Mouse (Mus musculus) stomach, embryonic 15.5 days (tissue): Measurements from ENCODE around the gene Tma7. TPM values are rescaled to one million over a fixed set of nuclear protein-coding genes. Genes with fewer than 3 reads are reported as not detected.

Source experiments
- ATAC-seq: fragments of 200-750 bp; cut with Nextera tagmentation; 2 replicates; pipeline ENCODE4 v1.8.0; 2017; ENCODE audit warnings: low read depth, moderate number of reproducible peaks, moderate TSS enrichment; ENCODE audit not compliant: insufficient read depth, low FRiP score
- H3K27ac ChIP-seq: fragments of 300-500 bp; sonication (generic); 2 replicates; pipeline ENCODE4 v1.5.1; 2015; ENCODE audit warnings: mild to moderate bottlenecking, inconsistent platforms
- H3K27me3 ChIP-seq: fragments of 300-500 bp; sonication (generic); replicated peaks from 2 replicates; pipeline ENCODE4 v1.6.1; 2015; ENCODE audit warnings: inconsistent platforms
- H3K36me3 ChIP-seq: fragments of 300-500 bp; sonication (generic); 2 replicates; pipeline ENCODE4 v1.6.1; 2015; ENCODE audit warnings: inconsistent platforms
- H3K4me1 ChIP-seq: fragments of 300-500 bp; sonication (generic); 2 replicates; pipeline ENCODE4 v1.6.1; 2015; ENCODE audit warnings: inconsistent platforms
- H3K4me2 ChIP-seq: fragments of 300-500 bp; sonication (generic); 2 replicates; pipeline ENCODE4 v1.6.1; 2015; ENCODE audit warnings: mild to moderate bottlenecking, inconsistent platforms
- H3K4me3 ChIP-seq: fragments of 300-500 bp; sonication (generic); replicated peaks from 2 replicates; pipeline ENCODE4 v1.5.1; 2015; ENCODE audit warnings: inconsistent platforms
- H3K9ac ChIP-seq: fragments of 300-500 bp; sonication (generic); 2 replicates; pipeline ENCODE4 v1.6.1; 2015; ENCODE audit warnings: inconsistent platforms
- H3K9me3 ChIP-seq: fragments of 300-500 bp; sonication (generic); 2 replicates; pipeline ENCODE4 v1.6.1; 2016; ENCODE audit warnings: inconsistent platforms
- WGBS: fragments of 180-500 bp; shearing (Covaris S2); methylation state at CpG from one replicate; pipeline ENCODE4 v1.1.7; 2015; 5-methylcytosine and 5-hydroxymethylcytosine counted together
- polyA plus RNA-seq: library from polyadenylated mRNA; unstranded; fragments of >200 nt; fragmentation: Nextera tagmentation; extraction: Ambion mirVana; gene quantifications from 2 replicates; pipeline ENCODE4 v1.2.1, GENCODE M21; 2015

Gene Tma7
- polyA plus RNA-seq, result 586 and 587 TPM in 2 replicates

DNA sequence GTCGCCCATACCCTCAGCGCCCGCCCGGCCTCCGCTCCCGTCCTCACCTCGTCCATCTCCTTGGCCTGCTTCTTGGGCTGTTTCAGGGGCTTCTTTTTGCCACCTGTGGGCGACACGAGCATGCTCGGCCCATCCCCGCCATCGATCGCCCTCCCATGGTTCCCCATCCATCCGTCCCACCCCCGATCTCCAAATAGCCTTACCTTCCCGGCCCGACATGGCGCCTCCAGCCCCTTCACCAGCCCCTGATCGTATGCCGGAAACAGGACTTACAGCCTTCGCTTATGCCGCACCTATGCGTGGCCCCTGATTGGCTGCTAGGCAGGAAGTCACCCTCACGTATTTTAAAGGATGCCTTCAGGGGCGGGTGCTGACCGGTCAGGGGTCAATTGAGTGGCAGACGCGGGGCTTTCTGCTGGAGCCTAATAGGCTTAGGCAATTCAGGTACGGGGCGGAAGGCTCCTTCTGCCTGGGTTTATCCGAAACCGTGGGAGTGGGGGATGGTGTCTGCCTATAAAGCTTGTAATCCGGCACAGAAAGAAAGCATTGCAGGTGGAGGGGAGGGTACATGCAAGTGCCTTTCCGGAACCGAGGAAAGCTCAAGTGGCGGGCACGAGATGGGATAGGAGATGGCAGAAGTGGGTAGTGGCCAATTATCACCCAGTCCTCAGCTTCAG is at the start of gene Tma7, which contains the start of gene Ccdc51:
Gene Tma7 (minus strand): TSS at position 464 of the 677 bp plus-strand sequence.
Gene Ccdc51 (plus strand): TSS at position 370 of the 677 bp plus-strand sequence.
- Histone ChIP-seq H3K4me1 (peaks cover 22% of the 10 kb centered on the region), H3K9me3 (no peaks in the 10 kb centered on the region), H3K4me2 (peak within 1 kb of the TSS; percentile 79), H3K27me3 (no peaks in the 10 kb centered on the region), H3K9ac (peak within 1 kb of the TSS; percentile 76), H3K4me3 (peak within 1 kb of the TSS; percentile 84), H3K36me3 (no peaks in the 10 kb centered on the region), H3K27ac (peak within 1 kb of the TSS; percentile 78)
- ATAC-seq, result peak; percentile 98
- under 1% methylated on average over 37 of the region's 37 CpGs for WGBS

DNA sequence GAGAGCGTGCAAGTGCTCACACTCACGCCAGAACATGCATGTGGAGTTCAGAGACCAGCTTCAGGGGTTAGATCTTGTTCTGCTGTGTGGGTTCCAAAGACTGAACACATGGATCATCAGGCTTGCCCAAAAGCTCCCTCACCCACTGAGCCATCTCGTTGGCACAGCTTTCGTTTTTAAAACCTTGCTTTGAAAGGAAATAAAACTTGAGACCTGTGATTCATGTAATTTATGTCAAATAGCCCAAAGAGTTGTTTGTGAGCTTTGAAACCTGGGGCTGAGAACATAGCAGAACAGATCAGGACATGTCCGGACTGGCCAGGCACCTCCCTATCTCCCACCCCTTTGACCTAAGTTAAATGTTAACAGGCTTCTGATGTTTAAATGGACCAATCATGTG is 47.7 kb upstream of the Tma7 start:
- 87% methylated on average over 5 of the region's 5 CpGs for WGBS
- Histone ChIP-seq H3K36me3 (no peaks in the 10 kb centered on the region), H3K27ac (no peak overlapping the region), H3K4me3 (no peak overlapping the region), H3K27me3 (no peaks in the 10 kb centered on the region), H3K4me2 (no peak overlapping the region), H3K4me1 (no peaks in the 10 kb centered on the region), H3K9me3 (no peaks in the 10 kb centered on the region), H3K9ac (no peak overlapping the region)
- no peak for ATAC-seq

DNA sequence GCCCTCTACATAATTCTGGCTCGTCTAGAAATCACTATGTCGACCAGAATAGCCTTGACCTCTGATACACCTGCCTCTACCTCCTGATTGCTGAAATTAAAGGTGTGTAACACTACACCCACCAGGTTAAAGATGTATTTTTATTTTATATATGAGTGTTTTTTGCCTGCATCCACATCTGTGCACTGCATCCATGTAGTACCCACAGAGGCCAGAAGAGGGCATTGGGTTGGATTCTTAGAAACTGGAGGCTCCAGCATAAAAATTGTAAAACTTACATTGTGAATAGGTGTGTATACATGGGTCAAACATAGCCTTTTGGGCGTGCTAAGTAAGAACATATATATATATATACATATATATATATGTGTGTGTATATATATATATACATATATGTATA is 45.8 kb upstream of the Tma7 start:
- no peaks in the 10 kb centered on the region for H3K9me3 ChIP-seq
- no peaks in the 10 kb centered on the region for H3K36me3 ChIP-seq
- no peak overlapping the region for H3K9ac ChIP-seq
- H3K4me2 ChIP-seq, result no peak overlapping the region
- H3K4me1 ChIP-seq, result no peaks in the 10 kb centered on the region
- no peak overlapping the region for H3K27ac ChIP-seq
- no peak for ATAC-seq
- 47% methylated on average over 3 of the region's 3 CpGs for WGBS
- no peak overlapping the region for H3K4me3 ChIP-seq
- H3K27me3 ChIP-seq, result no peaks in the 10 kb centered on the region

DNA sequence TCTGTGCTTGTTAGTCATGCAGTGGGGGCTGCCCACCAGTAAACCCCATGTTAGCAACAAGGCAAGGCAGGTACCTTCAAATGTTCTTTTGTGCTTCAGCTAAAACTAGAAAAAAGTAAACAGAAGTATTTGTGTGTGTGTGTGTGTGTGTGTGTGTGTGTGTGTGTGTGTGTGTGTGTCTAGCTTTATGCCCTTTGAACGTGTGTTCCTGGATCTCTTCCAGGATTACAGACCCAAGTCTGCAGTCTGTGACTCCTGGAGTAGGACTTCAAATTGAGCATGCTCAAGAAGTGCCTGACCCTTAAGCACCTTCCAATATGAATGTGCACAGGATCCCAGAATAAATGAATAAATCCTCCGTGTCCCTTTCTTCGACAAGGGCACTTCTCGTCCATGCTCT is 44.7 kb upstream of the Tma7 start:
- 68% methylated on average over 4 of the region's 4 CpGs for WGBS

DNA sequence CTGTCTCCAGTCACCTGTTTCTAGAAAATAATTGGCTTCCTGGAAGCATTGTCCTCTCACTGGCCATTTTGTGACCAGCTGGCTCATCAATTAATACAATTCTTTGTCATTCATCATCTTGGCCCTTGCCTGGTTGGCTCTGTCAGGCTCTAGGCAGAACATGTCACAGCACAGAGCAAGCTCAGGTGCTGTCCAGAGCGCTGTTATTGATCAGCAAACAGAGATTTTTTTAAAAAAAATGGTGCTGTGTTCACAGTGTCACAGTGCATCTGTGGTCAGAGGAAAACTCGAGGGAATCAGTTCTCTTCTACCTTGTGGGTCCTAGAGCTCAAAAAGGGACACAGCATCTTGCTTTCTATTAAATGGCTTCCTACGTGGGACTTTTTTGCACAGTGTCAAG is 43.1 kb upstream of the Tma7 start:
- no peaks in the 10 kb centered on the region for H3K27me3 ChIP-seq
- no peak overlapping the region for H3K4me3 ChIP-seq
- no peaks in the 10 kb centered on the region for H3K36me3 ChIP-seq
- ATAC-seq, result no peak
- no peak overlapping the region for H3K9ac ChIP-seq
- no peak overlapping the region for H3K4me2 ChIP-seq
- no peaks in the 10 kb centered on the region for H3K9me3 ChIP-seq
- WGBS, result 54% methylated on average over 3 of the region's 3 CpGs
- H3K4me1 ChIP-seq, result no peaks in the 10 kb centered on the region
- H3K27ac ChIP-seq, result no peak overlapping the region

More for the DNA sequence above, 44.7 kb upstream of the Tma7 start:
- Histone ChIP-seq H3K27me3 (no peaks in the 10 kb centered on the region), H3K36me3 (no peaks in the 10 kb centered on the region), H3K27ac (no peak overlapping the region), H3K9ac (no peak overlapping the region), H3K4me1 (no peaks in the 10 kb centered on the region), H3K4me2 (no peak overlapping the region), H3K9me3 (no peaks in the 10 kb centered on the region), H3K4me3 (no peak overlapping the region)
- no peak for ATAC-seq

DNA sequence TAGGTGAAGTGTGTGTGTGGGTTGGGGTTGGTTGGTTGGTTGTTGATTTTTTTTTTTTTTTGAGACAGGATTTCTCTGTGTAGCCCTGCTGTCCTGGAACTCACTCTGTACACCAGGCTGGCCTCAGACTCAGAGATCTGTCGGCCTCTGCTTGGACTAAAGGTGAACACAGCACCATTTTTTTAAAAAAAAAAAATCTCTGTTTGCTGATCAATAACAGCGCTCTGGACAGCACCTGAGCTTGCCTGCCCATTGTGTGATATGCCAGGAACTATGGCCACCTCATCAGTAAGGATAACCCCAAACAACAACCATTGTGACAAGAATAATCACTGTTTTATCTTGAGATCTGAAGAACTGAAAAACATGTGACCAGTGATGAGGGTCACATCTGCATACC is 42.7 kb upstream of the Tma7 start:
- H3K27me3 ChIP-seq, result no peaks in the 10 kb centered on the region
- H3K4me1 ChIP-seq, result no peaks in the 10 kb centered on the region
- H3K4me3 ChIP-seq, result no peak overlapping the region
- H3K9ac ChIP-seq, result no peak overlapping the region
- no peak overlapping the region for H3K27ac ChIP-seq
- H3K9me3 ChIP-seq, result no peaks in the 10 kb centered on the region
- no peak overlapping the region for H3K4me2 ChIP-seq
- ATAC-seq, result no peak
- no peaks in the 10 kb centered on the region for H3K36me3 ChIP-seq
- WGBS, result 49% methylated on average over 2 of the region's 2 CpGs

DNA sequence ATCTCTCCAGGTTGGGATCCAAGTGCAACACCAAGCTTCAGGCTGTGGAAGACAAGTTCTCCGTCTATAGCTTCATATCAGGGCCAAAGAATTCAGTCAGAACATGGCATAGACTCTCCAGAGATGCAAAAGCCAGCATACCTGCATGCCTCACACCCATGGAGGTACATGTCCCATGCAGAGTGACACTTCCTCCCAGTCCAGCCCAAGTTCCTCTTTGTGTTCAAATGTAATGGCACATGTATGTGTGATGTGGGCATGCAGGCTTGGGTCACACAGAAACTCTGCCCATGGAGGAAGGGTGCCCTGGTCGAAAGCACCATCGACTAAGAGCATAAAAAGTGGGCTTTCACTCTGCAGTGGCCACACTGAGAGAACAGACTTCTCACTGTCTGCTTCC is 41.8 kb upstream of the Tma7 start:
- Histone ChIP-seq H3K9me3 (no peaks in the 10 kb centered on the region), H3K4me1 (no peaks in the 10 kb centered on the region), H3K27me3 (no peaks in the 10 kb centered on the region), H3K4me3 (no peak overlapping the region), H3K4me2 (no peak overlapping the region), H3K36me3 (no peaks in the 10 kb centered on the region), H3K9ac (no peak overlapping the region), H3K27ac (no peak overlapping the region)
- WGBS, result 82% methylated on average over 3 of the region's 3 CpGs
- ATAC-seq, result no peak

DNA sequence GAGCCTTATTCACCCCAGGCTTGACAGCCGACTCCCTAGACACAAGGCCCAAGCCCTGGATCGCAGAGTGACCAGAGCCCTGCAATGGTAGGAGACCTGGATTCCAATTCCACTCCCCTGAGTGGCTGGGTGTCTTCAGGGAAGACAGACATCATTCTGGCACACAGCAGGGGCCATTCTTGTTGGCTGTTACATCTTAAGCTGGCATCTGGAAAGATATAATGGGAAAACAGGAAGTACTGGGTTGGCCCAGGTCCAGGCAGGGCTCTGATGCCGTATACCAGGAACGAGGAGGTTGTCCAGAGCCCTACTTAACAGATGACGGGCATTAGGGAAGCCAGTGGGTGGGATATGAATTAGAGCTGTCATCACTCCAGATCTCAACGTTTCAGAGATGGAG is 40.9 kb upstream of the Tma7 start:
- H3K9me3 ChIP-seq, result no peaks in the 10 kb centered on the region
- H3K9ac ChIP-seq, result no peak overlapping the region
- H3K27me3 ChIP-seq, result no peaks in the 10 kb centered on the region
- no peak for ATAC-seq
- H3K4me3 ChIP-seq, result no peak overlapping the region
- no peaks in the 10 kb centered on the region for H3K36me3 ChIP-seq
- H3K4me1 ChIP-seq, result no peaks in the 10 kb centered on the region
- H3K4me2 ChIP-seq, result no peak overlapping the region
- WGBS, result 42% methylated on average over 6 of the region's 6 CpGs
- H3K27ac ChIP-seq, result no peak overlapping the region

DNA sequence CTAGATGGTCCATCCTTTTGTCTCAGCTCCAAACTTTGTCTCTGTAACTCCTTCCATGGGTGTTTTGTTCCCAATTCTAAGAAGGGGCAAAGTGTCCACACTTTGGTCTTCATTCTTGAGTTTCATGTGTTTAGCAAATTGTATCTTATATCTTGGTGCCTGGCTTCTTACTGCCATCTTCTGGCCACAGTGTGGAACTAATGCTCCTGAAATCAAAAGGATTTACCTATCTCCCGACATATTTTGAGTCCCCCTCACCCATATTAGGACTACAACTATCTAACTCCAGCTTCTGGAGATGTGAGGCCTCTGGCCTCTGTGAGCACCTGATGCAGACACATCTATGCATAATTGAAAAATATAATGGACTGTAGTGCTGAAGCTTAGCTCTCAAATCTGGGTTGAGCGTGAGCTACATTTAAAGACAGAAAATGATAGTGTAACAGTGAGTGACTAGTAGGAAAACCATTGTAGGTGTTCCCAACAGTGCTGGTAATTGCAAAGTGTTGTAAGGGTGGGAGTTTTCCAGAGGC is 40.2 kb upstream of the Tma7 start:
- Histone ChIP-seq H3K27ac (no peak overlapping the region), H3K9ac (no peak overlapping the region), H3K4me3 (no peak overlapping the region), H3K4me1 (no peaks in the 10 kb centered on the region), H3K9me3 (no peaks in the 10 kb centered on the region), H3K27me3 (no peaks in the 10 kb centered on the region), H3K36me3 (no peaks in the 10 kb centered on the region), H3K4me2 (no peak overlapping the region)
- WGBS, result 39% methylated on average over 2 of the region's 2 CpGs
- ATAC-seq, result no peak

DNA sequence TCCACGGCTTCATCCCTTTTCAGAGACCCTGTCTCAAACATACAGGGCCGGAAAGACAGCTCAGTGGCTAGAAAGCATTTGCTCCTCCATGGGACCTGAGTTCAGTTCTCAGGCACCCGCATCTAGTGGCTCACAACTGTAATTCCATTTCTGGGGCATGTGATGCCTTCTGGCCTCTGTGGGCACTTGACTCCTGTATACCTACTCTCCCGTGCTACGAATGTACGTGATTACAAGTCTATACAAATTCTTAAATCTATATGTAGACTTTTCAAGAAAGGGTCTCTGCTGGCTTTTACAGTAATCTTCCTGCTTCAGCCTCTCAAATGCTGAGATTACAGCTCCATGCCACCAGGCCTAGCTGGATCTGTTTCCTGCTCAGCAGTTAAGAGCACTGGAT is 38.6 kb upstream of the Tma7 start:
- peaks cover 13% of the 10 kb centered on the region; the same call in 1 of the 2 replicates for H3K36me3 ChIP-seq
- no peaks in the 10 kb centered on the region for H3K4me1 ChIP-seq
- no peak overlapping the region; the same call in 1 of the 2 replicates for H3K27ac ChIP-seq
- H3K27me3 ChIP-seq, result no peaks in the 10 kb centered on the region
- no peaks in the 10 kb centered on the region for H3K9me3 ChIP-seq
- H3K9ac ChIP-seq, result no peak overlapping the region
- H3K4me2 ChIP-seq, result no peak overlapping the region
- ATAC-seq, result no peak
- H3K4me3 ChIP-seq, result no peak overlapping the region
- WGBS, result 86% methylated on average over 6 of the region's 6 CpGs

DNA sequence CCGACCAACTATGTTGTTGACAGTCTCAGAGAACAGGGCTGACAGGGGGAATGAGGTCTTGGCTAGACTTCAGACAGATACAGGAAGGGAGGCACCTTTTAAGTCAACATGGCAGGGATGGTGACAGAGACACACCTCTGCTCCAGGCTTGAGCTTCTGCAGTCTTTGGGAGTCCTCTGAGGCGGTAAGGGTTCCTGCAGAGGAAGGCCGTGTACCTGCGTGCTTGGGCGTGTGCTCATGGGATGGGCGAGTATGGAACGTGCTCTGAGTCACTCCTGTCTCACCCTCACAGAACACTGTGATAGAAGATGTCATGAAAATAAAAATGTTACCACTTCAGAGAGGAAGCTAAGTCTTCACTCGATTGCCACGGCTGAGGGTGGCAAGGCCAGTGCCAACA is 37.2 kb upstream of the Tma7 start:
- ATAC-seq, result peak; percentile 62; the same call in 1 of the 2 replicates
- H3K4me2 ChIP-seq, result no peak overlapping the region
- H3K9ac ChIP-seq, result no peak overlapping the region
- H3K36me3 ChIP-seq, result peaks cover 19% of the 10 kb centered on the region
- H3K27me3 ChIP-seq, result no peaks in the 10 kb centered on the region
- no peaks in the 10 kb centered on the region for H3K9me3 ChIP-seq
- H3K27ac ChIP-seq, result peak overlapping the region; percentile 51; the same call in 1 of the 2 replicates
- H3K4me3 ChIP-seq, result no peak overlapping the region
- no peaks in the 10 kb centered on the region for H3K4me1 ChIP-seq
- WGBS, result 77% methylated on average over 9 of the region's 9 CpGs

DNA sequence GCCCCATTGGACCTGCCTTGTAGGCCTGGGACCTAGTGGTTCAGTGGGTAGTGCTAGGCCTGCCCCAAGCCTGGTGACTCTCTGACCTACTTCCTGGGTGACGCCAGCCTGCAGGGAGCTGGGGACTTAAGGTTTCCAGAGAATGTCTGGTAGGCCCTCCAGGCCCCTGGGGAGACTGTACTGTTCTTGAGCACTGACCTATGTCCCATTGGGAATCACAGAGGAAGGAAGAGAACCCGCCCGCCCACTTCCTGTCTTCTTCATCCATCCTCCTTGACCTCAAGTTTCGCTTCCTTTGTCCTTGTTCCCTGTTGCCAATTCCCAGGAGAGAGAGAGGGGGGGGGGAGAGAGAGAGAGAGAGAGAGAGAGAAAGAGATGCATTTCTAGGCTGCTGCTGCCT is 35.7 kb upstream of the Tma7 start:
- Histone ChIP-seq H3K9ac (no peak overlapping the region), H3K4me3 (no peak overlapping the region), H3K4me2 (no peak overlapping the region), H3K27me3 (no peaks in the 10 kb centered on the region), H3K9me3 (no peaks in the 10 kb centered on the region), H3K4me1 (no peaks in the 10 kb centered on the region), H3K27ac (no peak overlapping the region), H3K36me3 (peaks cover 29% of the 10 kb centered on the region)
- ATAC-seq, result no peak
- 77% methylated on average over 4 of the region's 4 CpGs for WGBS
